9 mouse cellular contexts compared by ENCODE assay signal in the genomic region with DNA sequence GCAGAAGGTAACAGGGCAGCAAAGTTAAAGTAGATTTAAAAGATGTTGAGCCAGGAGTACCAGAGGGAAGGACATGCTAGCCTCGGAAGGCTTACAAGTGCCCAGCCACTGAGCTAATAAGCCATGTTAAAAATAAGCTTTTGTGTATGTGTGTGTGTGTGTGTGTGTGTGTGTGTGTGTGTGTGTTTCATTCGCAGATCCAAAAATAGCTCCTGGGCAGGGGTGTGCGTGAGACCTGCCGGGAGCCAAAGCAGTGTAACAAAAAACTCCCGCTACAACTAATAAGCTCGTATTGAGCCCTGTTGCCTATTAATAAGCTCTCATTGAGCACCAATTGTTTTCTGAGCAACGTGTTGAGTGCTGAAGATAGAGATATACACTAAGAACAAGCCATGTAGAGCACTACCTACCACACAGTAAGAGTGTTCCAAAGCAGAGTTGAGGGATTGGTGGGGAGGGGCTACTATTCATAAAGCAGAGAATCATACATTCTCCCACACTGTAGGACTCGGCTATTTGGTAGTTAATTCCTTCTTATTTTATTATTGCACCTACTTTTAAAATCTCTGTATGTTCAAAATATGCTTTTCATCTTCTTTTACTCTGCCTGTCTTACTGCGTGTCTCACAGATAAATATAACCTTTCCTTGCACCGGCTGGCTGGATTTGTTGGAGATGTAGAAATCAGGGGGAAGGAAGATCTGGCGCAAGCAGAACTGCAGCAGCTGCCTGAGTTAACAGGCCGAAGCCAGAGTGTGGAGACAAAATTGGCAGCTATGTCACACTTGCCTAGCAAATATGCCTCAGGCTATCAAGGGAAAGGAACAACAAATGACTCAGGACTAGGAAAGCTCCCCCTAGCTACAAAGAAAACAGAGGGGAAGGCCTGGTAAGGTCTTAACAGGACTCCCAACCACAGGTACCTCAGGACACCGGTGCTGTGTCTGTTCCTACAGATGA. TPM values are rescaled to one million over a fixed set of nuclear protein-coding genes. Genes with fewer than 3 reads are reported as not detected.
DNase-seq lines count a peak whose midpoint lies in the region; ATAC-seq and TF ChIP-seq lines count a peak whose summit lies in the region.
"Had no signal": no experiment of that assay in that cellular context is flagged by ENCODE, and none has a peak within 500 bp of the region (broad histone marks: within the 10 kb centered on the region; RNA-seq: fewer than 3 reads in every experiment).

No protein-coding gene starts in this region.

- H3K27me3 ChIP-seq in hindbrain, postnatal 0 days (ENCODE audit: insufficient read depth, low read length): no peaks in the 10 kb centered on the region
- no peaks in the 10 kb centered on the region for H3K27me3 ChIP-seq in hindbrain, embryonic 12.5 days
- H3K27me3 ChIP-seq: stomach, embryonic 15.5 days had no signal

- no peaks in the 10 kb centered on the region for H3K9me3 ChIP-seq in hindbrain, postnatal 0 days (ENCODE audit: low read length)
- no peaks in the 10 kb centered on the region for H3K9me3 ChIP-seq in hindbrain, embryonic 12.5 days (replicated peaks)
- H3K9me3 ChIP-seq: stomach, embryonic 15.5 days had no signal

- ATAC-seq in hindbrain, postnatal 0 days: peak; percentile 24; the same call in 1 of the 2 replicates
- ATAC-seq in hindbrain, embryonic 12.5 days (ENCODE audit: low FRiP score): no peak
- ATAC-seq in CD4-positive, CD25-positive, alpha-beta regulatory T cell, adult 4 months: no peak

- no peak overlapping the region for H3K4me3 ChIP-seq in hindbrain, postnatal 0 days (ENCODE audit: low read length)
- no peak overlapping the region for H3K4me3 ChIP-seq in hindbrain, embryonic 12.5 days
- H3K4me3 ChIP-seq: stomach, embryonic 15.5 days had no signal

- no peak overlapping the region for H3K9ac ChIP-seq in hindbrain, postnatal 0 days (replicated peaks; ENCODE audit: low read length)
- no peak overlapping the region for H3K9ac ChIP-seq in hindbrain, embryonic 12.5 days
- H3K9ac ChIP-seq: stomach, embryonic 15.5 days had no signal

- H3K4me2 ChIP-seq in hindbrain, postnatal 0 days (ENCODE audit: low read depth, low read length): no peak overlapping the region
- no peak overlapping the region for H3K4me2 ChIP-seq in hindbrain, embryonic 12.5 days (replicated peaks)
- H3K4me2 ChIP-seq: stomach, embryonic 15.5 days had no signal

- no peaks in the 10 kb centered on the region for H3K36me3 ChIP-seq in hindbrain, postnatal 0 days (ENCODE audit: insufficient read depth, low read length)
- H3K36me3 ChIP-seq in hindbrain, embryonic 12.5 days: no peaks in the 10 kb centered on the region
- H3K36me3 ChIP-seq: stomach, embryonic 15.5 days had no signal

- no peak overlapping the region for H3K27ac ChIP-seq in hindbrain, postnatal 0 days
- H3K27ac ChIP-seq in hindbrain, embryonic 12.5 days: no peak overlapping the region
- H3K27ac ChIP-seq: stomach, embryonic 15.5 days had no signal

- H3K4me1 ChIP-seq in hindbrain, postnatal 0 days (ENCODE audit: insufficient read depth, low read length): no peaks in the 10 kb centered on the region
- H3K4me1 ChIP-seq in hindbrain, embryonic 12.5 days: no peaks in the 10 kb centered on the region
- H3K4me1 ChIP-seq: stomach, embryonic 15.5 days had no signal

- 50% methylated on average over 13 of the region's 13 CpGs for WGBS in hindbrain, postnatal 0 days
- 77% methylated on average over 13 of the region's 13 CpGs for WGBS in hindbrain, embryonic 12.5 days

- TF ChIP-seq CTCF in hindbrain, postnatal 0 days (IDR thresholded peaks at IDR 0.05; ENCODE audit: low read depth): 0 out of 2 replicates have a peak, but pooled peaks have one; percentile 24

- peak; percentile 53 for DNase-seq in hindbrain, postnatal 0 days (ENCODE audit: low spot score)
- DNase-seq in adipocyte (ENCODE audit: low spot score): peak; percentile 86
- peak; percentile 30 for DNase-seq in gastrocnemius, postnatal 10 days
- peak; percentile 46 for DNase-seq in layer of hippocampus, adult 9-10 months (ENCODE audit: low spot score)
- peak; percentile 57 for DNase-seq in right cerebral cortex, postnatal 14 days
- no peak for DNase-seq in thymus, adult 18-20 months

RNA-seq across cellular contexts. Expression of a gene that starts 43.3 kb away (rescaled TPM):
- total RNA-seq in hindbrain, postnatal 0 days (2014; rRNA removed): 14.3 and 17.0 TPM in 2 replicates
- 2.3 TPM in 2 replicates for polyA plus RNA-seq in hindbrain, postnatal 0 days (2015; fragmentation: Nextera tagmentation; extraction: Ambion mirVana)
- polyA plus RNA-seq in hindbrain, embryonic 12.5 days (2016; fragmentation: Nextera tagmentation; extraction: Ambion mirVana): 1.9 and 2.0 TPM in 2 replicates
- total RNA-seq in gastrocnemius, postnatal 10 days (2021): 1 to 10 TPM; 6.6 to 8.4 TPM
- 1 to 10 TPM; 7.3 to 8.8 TPM for polyA plus RNA-seq in CD4-positive, CD25-positive, alpha-beta regulatory T cell, adult 4 months (2017; shearing (Covaris generic))

Comparison
In these comparisons a context has a peak if more than half of its experiments do, and no peak if none do; other contexts are left out.
1. DNase-seq: peak in hindbrain, postnatal 0 days (single experiment), adipocyte (single experiment), gastrocnemius, postnatal 10 days (single experiment), layer of hippocampus, adult 9-10 months (single experiment) and right cerebral cortex, postnatal 14 days (single experiment); none in thymus, adult 18-20 months (0 of 2).